Mouse (Mus musculus) hindbrain, postnatal 0 days (tissue): ENCODE data around the gene Hacl1. TPM values are rescaled to one million over a fixed set of nuclear protein-coding genes. Genes with fewer than 3 reads are reported as not detected.

ENCODE experiments used
- ATAC-seq: fragments of 200-750 bp; cut with Nextera tagmentation; 2 replicates; pipeline ENCODE4 v1.8.0; 2017; ENCODE audit warnings: mild to moderate bottlenecking, moderate TSS enrichment, moderate library complexity
- DNase-seq: peaks from one replicate; pipeline ENCODE4 v3.0.0-alpha.2; 2015; ENCODE audit warnings: low spot score
- H3K27ac ChIP-seq: fragments of 300-500 bp; sonication (generic); 2 replicates; pipeline ENCODE4 v1.5.1; 2014; ENCODE audit warnings: mild to moderate bottlenecking
- H3K27me3 ChIP-seq: fragments of 300-500 bp; sonication (generic); 2 replicates; pipeline ENCODE4 v1.6.1; 2014; ENCODE audit warnings: low read length, mixed read lengths; ENCODE audit not compliant: insufficient read depth
- H3K36me3 ChIP-seq: fragments of 300-500 bp; sonication (generic); 2 replicates; pipeline ENCODE4 v1.6.1; 2014; ENCODE audit warnings: low read length, mixed read lengths; ENCODE audit not compliant: insufficient read depth
- H3K4me1 ChIP-seq: fragments of 300-500 bp; sonication (generic); 2 replicates; pipeline ENCODE4 v1.6.1; 2014; ENCODE audit warnings: antibody characterized with exemption, low read length, mixed read lengths; ENCODE audit not compliant: insufficient read depth
- H3K4me2 ChIP-seq: fragments of 300-500 bp; sonication (generic); 2 replicates; pipeline ENCODE4 v1.6.1; 2014; ENCODE audit warnings: low read depth, mild to moderate bottlenecking, low read length, moderate library complexity, mixed read lengths
- H3K4me3 ChIP-seq: fragments of 300-500 bp; sonication (generic); 2 replicates; pipeline ENCODE4 v1.5.1; 2014; ENCODE audit warnings: low read length
- H3K9ac ChIP-seq: fragments of 300-500 bp; sonication (generic); replicated peaks from 2 replicates; pipeline ENCODE4 v1.6.1; 2014; ENCODE audit warnings: mild to moderate bottlenecking, low read length, moderate library complexity, mixed read lengths
- H3K9me3 ChIP-seq: fragments of 300-500 bp; sonication (generic); 2 replicates; pipeline ENCODE4 v1.6.1; 2016; ENCODE audit warnings: low read length, mixed read lengths
- CTCF ChIP-seq: IDR thresholded peaks from 2 replicates; pipeline ENCODE4 v1.5.1; 2016; ENCODE audit warnings: antibody characterized with exemption, control low read depth, low read depth
- WGBS: fragments of 180-500 bp; shearing (Covaris S2); extraction: QIAGEN DNeasy Blood & Tissue Kit; methylation state at CpG from one replicate; pipeline ENCODE4 v1.1.7; 2014; 5-methylcytosine and 5-hydroxymethylcytosine counted together
- polyA plus RNA-seq: library from polyadenylated mRNA; unstranded; fragments of >200 nt; fragmentation: Nextera tagmentation; extraction: Ambion mirVana; gene quantifications from 2 replicates; pipeline ENCODE4 v1.2.1, GENCODE M21; 2015
- total RNA-seq: library from RNA; depleted of rRNA; stranded (reverse); fragments of >200 nt; gene quantifications from 2 replicates; pipeline ENCODE4 v1.2.3, GENCODE M21; 2014

The Hacl1 gene
- total and polyA plus RNA-seq, 2 experiments from 2014 or later = 10.9 to 12.8 TPM

GRCm38 (mm10) chr14:31641506-31642155 is 545 bp upstream of the Hacl1 start:
- TF ChIP-seq CTCF = no peak
- no peak overlapping the region for H3K27ac ChIP-seq
- H3K4me3 ChIP-seq = peak overlapping the region; percentile 62
- ATAC-seq = no peak
- H3K4me1 ChIP-seq = peaks cover 6% of the 10 kb centered on the region
- no peaks in the 10 kb centered on the region for H3K27me3 ChIP-seq
- no peak for DNase-seq
- no peaks in the 10 kb centered on the region for H3K9me3 ChIP-seq
- H3K36me3 ChIP-seq = no peaks in the 10 kb centered on the region
- peak overlapping the region; percentile 98 for H3K4me2 ChIP-seq
- H3K9ac ChIP-seq = peak overlapping the region; percentile 53
- WGBS = 70% methylated on average over 9 of the region's 9 CpGs

DNA sequence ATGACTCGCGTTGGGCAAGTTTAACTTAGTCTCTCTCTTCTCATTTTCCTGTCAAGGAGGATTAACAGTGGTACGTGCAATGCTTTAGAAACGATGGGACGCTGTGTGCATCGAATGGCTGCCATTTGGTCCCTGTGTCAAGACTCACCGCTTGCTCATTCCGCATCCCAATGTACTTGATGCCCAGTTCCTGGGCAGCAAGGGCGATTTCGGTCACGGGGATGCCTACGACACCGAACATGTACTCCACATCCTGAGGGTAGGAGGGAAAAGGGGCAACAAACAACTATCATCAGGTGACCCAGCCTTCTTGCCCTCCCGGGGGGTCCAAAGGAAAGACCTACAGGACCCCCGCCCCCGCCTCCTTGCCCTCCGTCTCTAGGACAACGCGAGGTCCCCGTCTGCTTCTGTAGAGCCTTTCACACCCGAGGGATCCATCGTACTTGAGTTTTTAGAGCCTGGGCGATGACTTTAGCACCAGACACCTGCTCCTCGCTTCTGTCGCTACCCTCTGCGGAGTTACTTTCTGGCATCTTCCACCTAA is 668 bp downstream of the Hacl1 start, which contains the start of gene Gm49387:
Gene Gm49387 (minus strand): TSS at position 533 of the 544 bp plus-strand sequence.
- Histone ChIP-seq H3K9ac (peak within 1 kb of the TSS; percentile 53), H3K27ac (peak within 1 kb of the TSS; percentile 77), H3K9me3 (no peaks in the 10 kb centered on the region), H3K36me3 (no peaks in the 10 kb centered on the region), H3K4me3 (peak within 1 kb of the TSS; percentile 62), H3K4me2 (peak within 1 kb of the TSS; percentile 98), H3K27me3 (no peaks in the 10 kb centered on the region), H3K4me1 (peaks cover 6% of the 10 kb centered on the region)
- 3% methylated on average over 26 of the region's 26 CpGs for WGBS
- peak; percentile 17 for DNase-seq
- ATAC-seq = peak; percentile 70
- TF ChIP-seq CTCF = no peak

- no peak overlapping the region for H3K9ac ChIP-seq
- no peak overlapping the region for H3K27ac ChIP-seq
- H3K4me3 ChIP-seq = no peak overlapping the region
- no peaks in the 10 kb centered on the region for H3K36me3 ChIP-seq
- DNase-seq (peak; percentile 31), ATAC-seq (no peak)
- H3K4me2 ChIP-seq = no peak overlapping the region
- TF ChIP-seq CTCF = no peak
- no peaks in the 10 kb centered on the region for H3K27me3 ChIP-seq
- 22% methylated on average over 7 of the region's 7 CpGs for WGBS
- no peaks in the 10 kb centered on the region for H3K4me1 ChIP-seq
- H3K9me3 ChIP-seq = no peaks in the 10 kb centered on the region
These were observed 10.4 kb downstream of the Hacl1 start for GRCm38 (mm10) chr14:31630677-31631076.

- TF ChIP-seq CTCF = no peak
- Histone ChIP-seq H3K4me2 (no peak overlapping the region), H3K27me3 (no peaks in the 10 kb centered on the region), H3K4me1 (no peaks in the 10 kb centered on the region), H3K36me3 (no peaks in the 10 kb centered on the region), H3K27ac (no peak overlapping the region), H3K4me3 (no peak overlapping the region), H3K9me3 (no peaks in the 10 kb centered on the region), H3K9ac (no peak overlapping the region)
- ATAC-seq (no peak), DNase-seq (no peak)
- WGBS = 85% methylated on average over 12 of the region's 12 CpGs
These were observed 18.3 kb downstream of the Hacl1 start for GRCm38 (mm10) chr14:31622748-31623147.

DNA sequence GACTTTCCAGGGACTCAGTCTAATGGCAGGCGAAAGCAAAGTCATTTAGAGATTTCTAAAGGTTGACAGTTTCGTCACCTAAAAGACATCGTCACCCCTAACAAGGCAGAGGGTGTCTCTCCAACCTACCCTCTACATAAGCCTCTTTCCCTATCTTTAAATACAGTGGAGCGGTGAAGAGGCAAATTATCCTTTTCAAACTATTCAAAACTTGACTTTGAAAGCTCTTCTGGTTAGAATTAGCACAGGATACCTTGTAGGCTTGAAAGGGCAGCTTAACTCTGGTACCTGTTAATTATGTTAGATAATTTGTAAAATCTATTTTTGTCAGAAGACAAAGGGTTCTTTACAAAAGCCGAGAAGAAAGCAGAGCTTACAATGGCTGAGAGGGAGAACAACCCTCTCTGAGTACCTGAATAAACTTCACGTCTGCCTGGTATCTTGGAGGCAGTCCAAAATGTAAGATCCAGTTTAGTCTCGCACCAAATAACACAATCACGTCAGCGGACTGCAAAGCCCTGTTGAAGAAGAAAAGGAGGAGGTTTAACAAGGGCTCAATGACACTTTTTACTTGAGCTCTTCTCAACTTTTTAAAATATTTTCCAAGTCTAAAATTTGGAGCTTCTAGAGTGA is 20.4 kb downstream of the Hacl1 start:
- Histone ChIP-seq H3K4me2 (no peak overlapping the region), H3K27me3 (no peaks in the 10 kb centered on the region), H3K36me3 (no peaks in the 10 kb centered on the region), H3K4me3 (no peak overlapping the region), H3K4me1 (no peaks in the 10 kb centered on the region), H3K9me3 (no peaks in the 10 kb centered on the region), H3K27ac (no peak overlapping the region), H3K9ac (no peak overlapping the region)
- 57% methylated on average over 9 of the region's 9 CpGs for WGBS
- DNase-seq (no peak), ATAC-seq (no peak)
- TF ChIP-seq CTCF = no peak

GRCm38 (mm10) chr14:31617997-31618396 is 23.1 kb downstream of the Hacl1 start:
- TF ChIP-seq CTCF = no peak
- Histone ChIP-seq H3K4me1 (no peaks in the 10 kb centered on the region), H3K4me2 (no peak overlapping the region), H3K36me3 (no peaks in the 10 kb centered on the region), H3K4me3 (no peak overlapping the region), H3K9ac (no peak overlapping the region), H3K27me3 (no peaks in the 10 kb centered on the region), H3K27ac (no peak overlapping the region), H3K9me3 (no peaks in the 10 kb centered on the region)
- ATAC-seq (no peak), DNase-seq (no peak)
- WGBS = 85% methylated on average over 3 of the region's 3 CpGs

DNA sequence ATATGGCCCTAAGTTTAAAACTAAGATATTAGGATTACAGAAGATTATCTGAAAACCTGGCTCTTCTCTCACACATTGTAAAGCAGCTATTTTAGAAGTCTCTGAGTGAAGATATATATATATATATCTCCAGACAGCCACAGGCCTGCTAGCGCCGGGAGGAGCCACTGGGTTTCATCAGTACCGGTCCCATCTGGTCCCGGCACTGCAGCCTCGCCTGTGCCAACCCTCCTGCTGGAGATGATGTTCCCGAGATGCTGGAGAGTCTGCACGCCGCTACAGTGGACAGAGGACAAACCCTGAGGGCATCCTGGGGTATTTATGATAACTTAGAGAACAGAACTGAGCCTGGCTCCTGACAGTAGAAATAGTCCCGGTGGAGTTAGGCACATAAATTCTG is 23.9 kb downstream of the Hacl1 start:
- Histone ChIP-seq H3K27me3 (no peaks in the 10 kb centered on the region), H3K9ac (no peak overlapping the region), H3K27ac (no peak overlapping the region), H3K4me1 (no peaks in the 10 kb centered on the region), H3K36me3 (no peaks in the 10 kb centered on the region), H3K9me3 (no peaks in the 10 kb centered on the region), H3K4me2 (no peak overlapping the region), H3K4me3 (no peak overlapping the region)
- 80% methylated on average over 9 of the region's 9 CpGs for WGBS
- DNase-seq (no peak), ATAC-seq (no peak)
- no peak for TF ChIP-seq CTCF
